Mouse (Mus musculus) intestine, postnatal 0 days (tissue): ENCODE measurements around the gene Ptprk. TPM values are rescaled to one million over a fixed set of nuclear protein-coding genes. Genes with fewer than 3 reads are reported as not detected.

Experiments
- ATAC-seq: fragments of 200-750 bp; cut with Nextera tagmentation; 2 replicates; pipeline ENCODE4 v1.8.0; 2017; ENCODE audit warnings: mild to moderate bottlenecking, moderate TSS enrichment, moderate library complexity
- H3K27ac ChIP-seq: fragments of 300-500 bp; sonication (generic); 2 replicates; pipeline ENCODE4 v1.5.1; 2014; ENCODE audit warnings: mild to moderate bottlenecking, low read depth, low read length, moderate library complexity
- H3K27me3 ChIP-seq: fragments of 300-500 bp; sonication (generic); replicated peaks from 2 replicates; pipeline ENCODE4 v1.6.1; 2014; ENCODE audit warnings: low read length, mixed read lengths; ENCODE audit not compliant: control insufficient read depth, insufficient read depth
- H3K36me3 ChIP-seq: fragments of 300-500 bp; sonication (generic); 2 replicates; pipeline ENCODE4 v1.6.1; 2014; ENCODE audit warnings: mild to moderate bottlenecking, moderate library complexity; ENCODE audit not compliant: control insufficient read depth, insufficient read depth
- H3K4me1 ChIP-seq: fragments of 300-500 bp; sonication (generic); replicated peaks from 2 replicates; pipeline ENCODE4 v1.6.1; 2014; ENCODE audit warnings: antibody characterized with exemption, low read length, mixed read lengths; ENCODE audit not compliant: control insufficient read depth, insufficient read depth
- H3K4me2 ChIP-seq: fragments of 300-500 bp; sonication (generic); replicated peaks from 2 replicates; pipeline ENCODE4 v1.6.1; 2014; ENCODE audit warnings: low read depth, mild to moderate bottlenecking, moderate library complexity
- H3K4me3 ChIP-seq: fragments of 300-500 bp; sonication (generic); 2 replicates; pipeline ENCODE4 v1.5.1; 2014; ENCODE audit warnings: low read depth, low read length
- H3K9ac ChIP-seq: fragments of 300-500 bp; sonication (generic); 2 replicates; pipeline ENCODE4 v1.6.1; 2014; ENCODE audit warnings: mild to moderate bottlenecking, low read depth, low read length
- H3K9me3 ChIP-seq: fragments of 300-500 bp; sonication (generic); 2 replicates; pipeline ENCODE4 v1.6.1; 2016; ENCODE audit warnings: mixed run types; ENCODE audit not compliant: control insufficient read depth
- CTCF ChIP-seq: sonication (generic); IDR thresholded peaks from 2 replicates; pipeline ENCODE4 v1.5.1; 2016; ENCODE audit warnings: low read depth, mild to moderate bottlenecking, control low read depth, antibody characterized with exemption, moderate library complexity
- WGBS: fragments of 180-500 bp; shearing (Covaris S2); extraction: QIAGEN DNeasy Blood & Tissue Kit; methylation state at CpG from one replicate; pipeline ENCODE4 v1.1.7; 2014; 5-methylcytosine and 5-hydroxymethylcytosine counted together
- polyA plus RNA-seq: library from polyadenylated mRNA; unstranded; fragments of >200 nt; fragmentation: Nextera tagmentation; extraction: Ambion mirVana; gene quantifications from 2 replicates; pipeline ENCODE4 v1.2.1, GENCODE M21; 2015

The Ptprk gene
- polyA plus RNA-seq, 1 experiment from 2014 or later, result 29.5 TPM

DNA sequence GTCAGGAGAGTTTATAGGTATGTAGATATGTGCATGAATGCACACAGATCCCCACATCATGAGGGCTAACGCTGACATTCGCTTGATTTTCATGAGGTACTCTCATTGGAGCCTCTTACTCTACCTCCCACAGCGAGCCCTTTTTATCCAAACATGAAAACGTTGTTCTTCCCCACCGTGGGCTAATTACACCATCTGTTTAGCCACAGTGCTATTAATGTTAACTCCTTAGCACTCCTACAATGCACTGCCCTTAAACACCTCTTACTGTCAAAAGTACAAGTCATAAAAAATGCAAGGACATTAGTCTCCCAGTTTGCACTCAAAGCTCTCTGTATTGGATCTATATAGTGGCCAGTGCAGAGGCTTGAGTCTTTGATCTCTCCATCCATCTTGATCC lies 70.7 kb downstream of the Ptprk start:
- H3K4me3 ChIP-seq, result no peak overlapping the region
- no peak for TF ChIP-seq CTCF
- no peak overlapping the region for H3K9ac ChIP-seq
- H3K27ac ChIP-seq, result no peak overlapping the region
- no peaks in the 10 kb centered on the region for H3K9me3 ChIP-seq
- H3K36me3 ChIP-seq, result no peaks in the 10 kb centered on the region
- no peaks in the 10 kb centered on the region for H3K4me1 ChIP-seq
- H3K27me3 ChIP-seq, result no peaks in the 10 kb centered on the region
- no peak for ATAC-seq
- H3K4me2 ChIP-seq, result no peak overlapping the region
- WGBS, result 53% methylated on average over 5 of the region's 5 CpGs

DNA sequence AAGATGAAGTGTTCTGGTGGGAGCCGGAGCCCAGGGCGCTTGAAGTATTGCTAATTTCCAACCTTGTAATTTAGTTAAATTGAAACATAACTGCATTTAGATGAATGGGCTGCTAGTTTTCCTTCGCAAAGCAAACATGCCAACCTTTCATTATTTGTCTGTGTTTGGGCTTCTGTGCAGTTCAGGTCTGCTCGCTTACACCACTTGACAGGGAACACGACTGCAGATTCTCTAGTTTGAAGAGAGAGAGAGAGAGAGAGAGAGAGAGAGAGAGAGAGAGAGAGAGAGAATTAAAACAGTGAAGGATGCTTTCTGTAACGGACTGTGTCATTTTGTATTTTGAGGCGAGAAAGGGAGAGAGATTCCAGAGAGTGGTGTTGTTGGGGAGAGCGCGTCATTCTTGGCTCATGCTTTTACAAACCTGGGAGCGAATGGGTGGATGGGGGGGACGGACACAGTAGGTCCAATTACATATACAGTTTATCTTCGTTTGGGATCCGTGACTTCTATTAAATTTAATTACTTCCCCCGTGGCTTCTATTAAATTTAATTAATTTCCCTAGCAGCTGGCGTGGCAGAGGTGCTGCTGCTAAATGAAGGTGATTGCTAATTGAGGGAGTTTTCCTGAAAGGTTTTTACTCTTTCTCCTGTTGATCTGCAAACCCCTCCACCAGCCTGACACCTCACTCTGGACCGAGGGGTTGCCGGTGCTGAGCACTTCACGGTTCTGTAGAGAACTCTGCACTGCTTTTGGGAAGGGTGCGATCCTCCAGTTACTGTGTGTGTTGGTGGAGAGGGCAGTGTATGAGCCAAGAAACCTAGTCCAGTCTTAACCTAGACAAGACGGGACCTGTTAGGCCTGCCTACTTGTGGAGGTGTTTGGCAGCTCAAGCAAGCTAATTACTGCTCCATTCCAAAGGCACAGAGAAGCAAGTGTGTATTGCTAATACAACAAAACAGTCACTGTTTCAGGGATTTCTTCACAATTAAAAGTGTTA lies 81.4 kb downstream of the Ptprk start:
- Histone ChIP-seq H3K4me2 (no peak overlapping the region), H3K4me1 (no peaks in the 10 kb centered on the region), H3K27ac (no peak overlapping the region), H3K4me3 (no peak overlapping the region), H3K9me3 (no peaks in the 10 kb centered on the region), H3K36me3 (no peaks in the 10 kb centered on the region), H3K9ac (no peak overlapping the region), H3K27me3 (no peaks in the 10 kb centered on the region)
- TF ChIP-seq CTCF, result no peak
- 78% methylated on average over 20 of the region's 20 CpGs for WGBS
- no peak for ATAC-seq

DNA sequence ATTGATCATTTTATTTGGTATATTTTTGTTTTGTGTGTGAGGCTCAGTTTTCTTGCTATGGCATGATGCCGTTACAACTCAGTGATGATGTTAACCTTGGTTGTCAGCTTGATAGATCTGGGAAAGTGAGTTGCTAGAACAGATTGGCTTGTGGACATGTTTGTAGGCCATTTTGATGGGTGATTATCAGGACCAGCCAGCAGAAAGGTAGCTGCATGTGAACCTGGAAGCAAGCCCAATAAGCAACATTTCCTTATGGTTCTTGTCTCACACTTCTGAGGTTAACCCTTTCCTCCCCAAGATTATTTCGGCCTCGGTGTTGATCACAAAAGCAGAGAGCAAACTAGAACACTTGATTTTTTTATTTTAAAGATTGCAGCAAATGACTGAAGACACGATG lies 85.1 kb downstream of the Ptprk start:
- no peaks in the 10 kb centered on the region for H3K9me3 ChIP-seq
- H3K4me3 ChIP-seq, result no peak overlapping the region
- H3K27me3 ChIP-seq, result no peaks in the 10 kb centered on the region
- WGBS, result 87% methylated on average over 4 of the region's 4 CpGs
- no peak overlapping the region for H3K9ac ChIP-seq
- no peak overlapping the region for H3K4me2 ChIP-seq
- no peaks in the 10 kb centered on the region for H3K4me1 ChIP-seq
- no peak for TF ChIP-seq CTCF
- ATAC-seq, result no peak
- no peaks in the 10 kb centered on the region for H3K36me3 ChIP-seq
- no peak overlapping the region for H3K27ac ChIP-seq

DNA sequence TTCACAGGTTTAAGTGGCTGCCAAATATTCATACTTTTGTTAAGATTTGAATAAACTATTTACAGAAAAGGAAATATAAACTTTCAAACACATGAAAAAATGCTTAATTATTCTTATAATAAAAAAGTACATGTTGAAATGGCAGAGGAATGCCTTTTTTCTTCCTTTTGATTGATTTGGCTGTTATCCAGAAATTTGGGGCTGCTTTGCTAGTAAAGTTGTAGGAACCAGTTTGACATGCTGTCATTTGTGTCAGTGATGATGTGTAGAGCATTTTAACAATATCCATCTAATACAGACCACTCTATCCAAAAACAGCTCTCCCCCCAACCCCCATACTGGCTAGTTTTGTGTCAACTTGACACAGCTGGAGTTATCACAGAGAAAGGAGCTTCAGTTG lies 86.7 kb downstream of the Ptprk start:
- H3K4me3 ChIP-seq, result no peak overlapping the region
- no peaks in the 10 kb centered on the region for H3K4me1 ChIP-seq
- H3K4me2 ChIP-seq, result no peak overlapping the region
- TF ChIP-seq CTCF, result no peak
- H3K27me3 ChIP-seq, result no peaks in the 10 kb centered on the region
- H3K9me3 ChIP-seq, result no peaks in the 10 kb centered on the region
- H3K9ac ChIP-seq, result no peak overlapping the region
- no peaks in the 10 kb centered on the region for H3K36me3 ChIP-seq
- no peak overlapping the region for H3K27ac ChIP-seq
- ATAC-seq, result no peak

DNA sequence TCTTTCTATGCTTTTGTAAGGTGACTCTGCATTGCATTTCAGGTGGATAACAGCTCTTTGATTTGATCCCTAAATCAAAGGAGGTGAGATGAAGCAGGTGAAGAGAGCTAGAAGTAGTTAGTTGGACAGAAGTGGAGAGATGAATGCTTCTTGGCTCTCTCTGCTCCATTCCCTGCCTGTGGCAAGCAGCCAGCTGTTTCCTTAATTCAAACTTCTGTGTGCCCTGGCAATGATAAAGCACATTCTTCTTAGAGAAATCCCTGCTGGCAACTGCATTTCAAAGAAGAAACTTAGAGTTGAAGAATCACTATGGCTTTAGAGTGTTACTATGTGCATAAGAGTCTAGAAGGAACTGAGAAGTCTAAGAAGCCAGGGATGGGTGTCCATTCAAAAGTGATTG lies 89.6 kb downstream of the Ptprk start:
- no peak overlapping the region for H3K4me3 ChIP-seq
- H3K4me1 ChIP-seq, result no peaks in the 10 kb centered on the region; the same call in 1 of the 2 replicates
- no peak overlapping the region for H3K27ac ChIP-seq
- H3K9ac ChIP-seq, result no peak overlapping the region
- no peaks in the 10 kb centered on the region for H3K36me3 ChIP-seq
- no peak for ATAC-seq
- H3K9me3 ChIP-seq, result no peaks in the 10 kb centered on the region
- H3K27me3 ChIP-seq, result no peaks in the 10 kb centered on the region
- no peak overlapping the region for H3K4me2 ChIP-seq
- TF ChIP-seq CTCF, result no peak

DNA sequence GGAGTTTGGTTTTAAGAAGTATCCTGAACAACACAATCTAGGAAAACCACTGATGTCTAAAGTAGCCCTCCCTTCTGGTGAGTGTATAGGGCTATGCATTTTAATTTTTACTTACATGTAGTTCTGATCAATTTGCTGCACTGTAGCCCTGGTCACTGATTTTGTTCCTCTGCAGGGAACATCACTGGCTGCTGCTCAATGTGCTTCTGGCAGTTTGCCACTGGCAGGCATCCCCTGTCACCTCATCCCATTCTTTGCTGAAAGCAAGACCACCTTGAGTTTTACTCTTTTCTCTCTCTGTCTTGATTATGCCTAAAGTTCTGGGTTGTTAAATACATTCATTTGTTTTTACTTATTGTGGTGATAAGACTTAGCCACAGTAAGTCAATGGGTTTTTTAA lies 90.1 kb downstream of the Ptprk start:
- H3K9me3 ChIP-seq, result no peaks in the 10 kb centered on the region
- H3K4me1 ChIP-seq, result no peaks in the 10 kb centered on the region; the same call in 1 of the 2 replicates
- H3K9ac ChIP-seq, result no peak overlapping the region
- TF ChIP-seq CTCF, result no peak
- H3K4me3 ChIP-seq, result no peak overlapping the region
- no peak overlapping the region for H3K27ac ChIP-seq
- no peak overlapping the region for H3K4me2 ChIP-seq
- H3K36me3 ChIP-seq, result no peaks in the 10 kb centered on the region
- no peak for ATAC-seq
- H3K27me3 ChIP-seq, result no peaks in the 10 kb centered on the region
